Mouse (Mus musculus) olfactory bulb, adult 2 months (tissue): ENCODE data around the gene Kifc3.

ENCODE experiments used
- CTCF ChIP-seq: fragments of 200-500 bp; IDR thresholded peaks from 2 replicates; pipeline ENCODE4 v1.5.1; 2012; ENCODE audit warnings: low read depth, mild to moderate bottlenecking, low read length, moderate library complexity; ENCODE audit not compliant: insufficient read depth
- POLR2A ChIP-seq: fragments of 200-500 bp; IDR thresholded peaks from 2 replicates; pipeline ENCODE4 v1.6.1; 2012; ENCODE audit warnings: mild to moderate bottlenecking, low read depth, low read length, moderate library complexity; ENCODE audit not compliant: insufficient read depth

DNA sequence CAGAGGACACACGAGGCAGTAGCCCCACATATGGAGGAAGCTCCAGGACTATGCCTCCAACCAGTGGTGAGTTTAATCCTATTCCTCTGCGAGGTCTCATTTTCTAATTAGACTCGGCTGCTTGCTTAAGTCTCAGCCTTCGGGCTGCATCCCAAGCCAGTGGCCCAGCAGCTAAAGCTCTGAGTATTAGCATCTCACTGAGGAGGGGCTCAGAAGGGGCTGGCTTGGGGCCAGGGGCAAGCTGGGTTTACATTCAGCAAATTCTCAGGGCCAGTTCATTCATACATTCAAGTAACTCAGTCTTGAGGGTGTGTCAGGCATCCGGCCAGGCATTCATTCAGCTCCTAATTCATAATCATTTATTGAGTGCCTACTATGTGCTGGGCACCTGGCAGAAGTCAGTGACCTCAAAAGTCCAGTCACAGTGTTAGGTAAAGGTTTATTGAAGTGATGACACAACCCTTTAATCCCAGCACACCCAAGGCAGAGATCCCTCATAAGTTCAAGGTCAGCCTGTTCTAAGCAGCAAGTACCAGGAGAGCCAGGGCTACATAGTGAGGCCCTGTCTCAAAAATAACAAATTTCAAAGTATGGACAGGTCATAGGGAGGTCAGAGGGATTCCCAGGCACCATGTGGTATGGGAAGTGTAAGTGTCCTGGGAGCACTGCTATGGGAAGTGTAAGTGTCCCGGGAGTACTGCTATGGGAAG is 64.1 kb downstream of the Kifc3 start:
- TF ChIP-seq CTCF: no peak
- TF ChIP-seq POLR2A: no peak
